Mouse (Mus musculus): Measurements from ENCODE around the gene Ifi27. TPM values are rescaled to one million over a fixed set of nuclear protein-coding genes. Genes with fewer than 3 reads are reported as not detected.

The Ifi27 gene
- 32.9 and 33.9 TPM in 2 replicates for polyA plus RNA-seq (2015; fragmentation: Nextera tagmentation; extraction: Ambion mirVana)

GRCm38 (mm10) chr12:103433986-103434731 lies at the start of gene Ifi27:
TSS of gene Ifi27 (plus strand) at chr12:103434211.
- ATAC-seq (ENCODE audit: extremely low read depth, insufficient number of reproducible peaks, low FRiP score, low TSS enrichment): no peak
- peak within 1 kb of the TSS; percentile 53 for H3K4me2 ChIP-seq
- H3K27ac ChIP-seq (replicated peaks): peak within 1 kb of the TSS; percentile 36
- no peaks in the 10 kb centered on the region for H3K36me3 ChIP-seq
- H3K9me3 ChIP-seq: no peaks in the 10 kb centered on the region
- no peaks in the 10 kb centered on the region for H3K27me3 ChIP-seq (replicated peaks)
- 46% methylated on average over 8 of the region's 8 CpGs for WGBS
- H3K4me1 ChIP-seq: no peaks in the 10 kb centered on the region
- no peak within 1 kb of the TSS for H3K9ac ChIP-seq
- peak within 1 kb of the TSS; percentile 38 for H3K4me3 ChIP-seq

- no peaks in the 10 kb centered on the region for H3K9me3 ChIP-seq
- under 1% methylated on average over 58 of the region's 58 CpGs for WGBS
- no peaks in the 10 kb centered on the region for H3K36me3 ChIP-seq
- peaks cover 48% of the 10 kb centered on the region for H3K4me1 ChIP-seq
- peak within 1 kb of the TSS; percentile 73 for H3K4me3 ChIP-seq
- peak within 1 kb of the TSS; percentile 90 for H3K9ac ChIP-seq
- H3K27ac ChIP-seq (replicated peaks): peak within 1 kb of the TSS; percentile 66
- no peaks in the 10 kb centered on the region for H3K27me3 ChIP-seq (replicated peaks)
- ATAC-seq (ENCODE audit: extremely low read depth, insufficient number of reproducible peaks, low FRiP score, low TSS enrichment): peak; percentile 93
- H3K4me2 ChIP-seq: peak within 1 kb of the TSS; percentile 82
Observed at GRCm38 (mm10) chr12:103388505-103389347, 45.3 kb upstream of the Ifi27 start, which contains the start of gene Otub2. TSS of gene Otub2 (plus strand) at chr12:103388682.

GRCm38 (mm10) chr12:103389348-103389727 lies 44.7 kb upstream of the Ifi27 start:
- no peak for ATAC-seq (ENCODE audit: extremely low read depth, insufficient number of reproducible peaks, low FRiP score, low TSS enrichment)
- Histone ChIP-seq H3K4me1 (peaks cover 53% of the 10 kb centered on the region), H3K9ac (peak overlapping the region; percentile 90), H3K36me3 (no peaks in the 10 kb centered on the region), H3K27me3 (replicated peaks) (no peaks in the 10 kb centered on the region), H3K4me2 (peak overlapping the region; percentile 82), H3K9me3 (no peaks in the 10 kb centered on the region), H3K4me3 (peak overlapping the region; percentile 73), H3K27ac (replicated peaks) (peak overlapping the region; percentile 66)
- WGBS: 54% methylated on average over 2 of the region's 2 CpGs

GRCm38 (mm10) chr12:103389982-103390381 lies 44.0 kb upstream of the Ifi27 start:
- Histone ChIP-seq H3K9ac (peak overlapping the region; percentile 64), H3K27me3 (replicated peaks) (no peaks in the 10 kb centered on the region), H3K4me2 (peak overlapping the region; percentile 82), H3K27ac (replicated peaks) (0 out of 2 replicates have a peak overlapping the region, but pooled peaks have one; percentile 73), H3K36me3 (no peaks in the 10 kb centered on the region), H3K4me3 (peak overlapping the region; percentile 73), H3K4me1 (peaks cover 53% of the 10 kb centered on the region), H3K9me3 (no peaks in the 10 kb centered on the region)
- WGBS: 66% methylated on average over 4 of the region's 4 CpGs
- no peak for ATAC-seq (ENCODE audit: extremely low read depth, insufficient number of reproducible peaks, low FRiP score, low TSS enrichment)

GRCm38 (mm10) chr12:103391098-103391497 lies 42.9 kb upstream of the Ifi27 start:
- H3K9ac ChIP-seq: peak overlapping the region; percentile 64
- ATAC-seq (ENCODE audit: extremely low read depth, insufficient number of reproducible peaks, low FRiP score, low TSS enrichment): no peak
- peak overlapping the region; percentile 73 for H3K4me3 ChIP-seq
- peak overlapping the region; percentile 73 for H3K27ac ChIP-seq (replicated peaks)
- no peaks in the 10 kb centered on the region for H3K27me3 ChIP-seq (replicated peaks)
- H3K36me3 ChIP-seq: no peaks in the 10 kb centered on the region
- H3K9me3 ChIP-seq: no peaks in the 10 kb centered on the region
- 51% methylated on average over 7 of the region's 7 CpGs for WGBS
- peak overlapping the region; percentile 82 for H3K4me2 ChIP-seq
- peaks cover 61% of the 10 kb centered on the region for H3K4me1 ChIP-seq

GRCm38 (mm10) chr12:103393528-103393927 lies 40.5 kb upstream of the Ifi27 start:
- no peaks in the 10 kb centered on the region for H3K36me3 ChIP-seq
- peak overlapping the region; percentile 56 for H3K9ac ChIP-seq
- WGBS: 37% methylated on average over 6 of the region's 6 CpGs
- no peaks in the 10 kb centered on the region for H3K9me3 ChIP-seq
- peak overlapping the region; percentile 31 for H3K4me2 ChIP-seq
- peak overlapping the region; percentile 34 for H3K27ac ChIP-seq (replicated peaks)
- peaks cover 81% of the 10 kb centered on the region for H3K4me1 ChIP-seq
- ATAC-seq (ENCODE audit: extremely low read depth, insufficient number of reproducible peaks, low FRiP score, low TSS enrichment): no peak
- no peak overlapping the region for H3K4me3 ChIP-seq
- H3K27me3 ChIP-seq (replicated peaks): no peaks in the 10 kb centered on the region

- no peak overlapping the region for H3K27ac ChIP-seq (replicated peaks)
- H3K9me3 ChIP-seq: no peaks in the 10 kb centered on the region
- peaks cover 5% of the 10 kb centered on the region for H3K36me3 ChIP-seq
- H3K4me2 ChIP-seq: no peak overlapping the region
- no peak for ATAC-seq (ENCODE audit: extremely low read depth, insufficient number of reproducible peaks, low FRiP score, low TSS enrichment)
- H3K4me1 ChIP-seq: peaks cover 63% of the 10 kb centered on the region
- H3K9ac ChIP-seq: peak overlapping the region; percentile 29; the same call in 1 of the 2 replicates
- H3K27me3 ChIP-seq (replicated peaks): no peaks in the 10 kb centered on the region
- no peak overlapping the region for H3K4me3 ChIP-seq
- 67% methylated on average over 12 of the region's 12 CpGs for WGBS
Observed at GRCm38 (mm10) chr12:103395486-103396275, 38.3 kb upstream of the Ifi27 start.

GRCm38 (mm10) chr12:103396751-103397150 lies 37.3 kb upstream of the Ifi27 start:
- no peak for ATAC-seq (ENCODE audit: extremely low read depth, insufficient number of reproducible peaks, low FRiP score, low TSS enrichment)
- 58% methylated on average over 7 of the region's 7 CpGs for WGBS

GRCm38 (mm10) chr12:103404131-103404530 lies 29.9 kb upstream of the Ifi27 start:
- WGBS: 82% methylated on average over 18 of the region's 18 CpGs
- no peak overlapping the region for H3K9ac ChIP-seq
- H3K27me3 ChIP-seq (replicated peaks): no peaks in the 10 kb centered on the region
- no peak for ATAC-seq (ENCODE audit: extremely low read depth, insufficient number of reproducible peaks, low FRiP score, low TSS enrichment)
- no peak overlapping the region for H3K4me3 ChIP-seq
- H3K9me3 ChIP-seq: no peaks in the 10 kb centered on the region
- no peak overlapping the region for H3K4me2 ChIP-seq
- peaks cover 88% of the 10 kb centered on the region for H3K36me3 ChIP-seq
- H3K27ac ChIP-seq (replicated peaks): no peak overlapping the region
- no peaks in the 10 kb centered on the region for H3K4me1 ChIP-seq

More at GRCm38 (mm10) chr12:103396751-103397150, 37.3 kb upstream of the Ifi27 start:
- H3K27me3 ChIP-seq (replicated peaks): no peaks in the 10 kb centered on the region
- H3K4me2 ChIP-seq: no peak overlapping the region
- H3K9ac ChIP-seq: no peak overlapping the region; the same call in 1 of the 2 replicates
- peaks cover 14% of the 10 kb centered on the region for H3K36me3 ChIP-seq
- H3K4me3 ChIP-seq: no peak overlapping the region
- H3K27ac ChIP-seq (replicated peaks): no peak overlapping the region
- H3K9me3 ChIP-seq: no peaks in the 10 kb centered on the region
- peaks cover 52% of the 10 kb centered on the region for H3K4me1 ChIP-seq

GRCm38 (mm10) chr12:103407720-103408119 lies 26.3 kb upstream of the Ifi27 start, which contains the start of gene 9330161L09Rik:
TSS of gene 9330161L09Rik (minus strand) at chr12:103407820.
- Histone ChIP-seq H3K27ac (replicated peaks) (no peak within 1 kb of the TSS), H3K4me2 (no peak within 1 kb of the TSS), H3K9ac (0 out of 2 replicates have a peak within 1 kb of the TSS, but pooled peaks have one; percentile 7), H3K36me3 (peaks cover 99% of the 10 kb centered on the region), H3K9me3 (no peaks in the 10 kb centered on the region), H3K4me1 (no peaks in the 10 kb centered on the region), H3K4me3 (no peak within 1 kb of the TSS), H3K27me3 (replicated peaks) (no peaks in the 10 kb centered on the region)
- no peak for ATAC-seq (ENCODE audit: extremely low read depth, insufficient number of reproducible peaks, low FRiP score, low TSS enrichment)
- WGBS: 86% methylated on average over 4 of the region's 4 CpGs

Measured in heart, embryonic 13.5 days (tissue).